Comparison of ENCODE assay signal across 25 mouse cellular contexts in the genomic region with DNA sequence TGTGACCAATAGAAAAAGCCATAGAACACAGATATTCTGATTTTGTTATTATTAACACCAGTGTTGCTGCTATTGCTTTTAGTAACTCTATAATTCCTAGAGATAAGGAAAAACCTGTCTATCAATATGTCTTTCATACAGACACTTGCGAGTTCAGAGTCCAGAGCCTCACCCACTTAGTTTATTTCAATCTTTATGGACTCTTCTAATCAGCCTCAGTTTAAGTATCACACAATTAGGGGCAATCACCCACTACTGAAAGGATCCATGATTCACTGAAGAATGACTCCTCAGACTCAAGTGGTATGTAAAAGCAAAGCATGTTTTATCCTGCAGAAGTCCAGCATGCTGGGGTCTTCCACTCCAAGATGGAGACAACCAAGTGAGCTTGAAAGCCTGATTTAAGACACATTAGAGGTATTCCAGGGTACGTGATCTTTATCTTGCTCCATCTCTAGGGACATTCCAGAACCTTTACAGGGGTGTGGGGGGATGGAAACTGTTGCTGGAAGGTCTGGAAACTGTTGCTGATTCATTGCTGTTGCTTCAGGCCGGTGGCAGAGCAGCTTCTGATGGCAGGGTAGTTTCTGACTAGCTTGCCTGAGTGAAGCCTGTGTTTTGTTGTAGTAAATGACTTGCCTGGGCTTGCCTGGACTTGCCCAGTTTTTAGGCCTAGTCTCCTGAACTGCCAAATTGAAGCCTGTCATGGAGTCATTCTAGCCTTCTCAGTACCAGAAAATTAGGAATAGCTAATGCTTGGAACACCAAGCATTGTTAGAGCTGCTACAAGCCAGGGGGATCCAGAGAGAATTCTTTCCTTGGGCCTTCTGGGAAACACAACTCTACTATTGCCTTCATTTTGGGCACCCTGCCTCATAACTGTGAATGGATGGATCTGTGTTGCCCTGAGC.
A peak's percentile ranks its signal among the peaks of the same experiment; 100 is the strongest.
DNase-seq lines count a peak whose midpoint lies in the region; ATAC-seq and TF ChIP-seq lines count a peak whose summit lies in the region.
"Had no signal": no experiment of that assay in that cellular context is flagged by ENCODE, and none has a peak within 500 bp of the region (broad histone marks: within the 10 kb centered on the region; RNA-seq: fewer than 3 reads in every experiment).

No protein-coding gene starts in this region.

- H3K36me3 ChIP-seq in midbrain, embryonic 11.5 days (ENCODE audit: control insufficient read depth, insufficient read depth, low read length): no peaks in the 10 kb centered on the region
- H3K36me3 ChIP-seq in midbrain, embryonic 14.5 days (ENCODE audit: control insufficient read depth, insufficient read depth, low read length): no peaks in the 10 kb centered on the region
- H3K36me3 ChIP-seq in ES-E14 (ENCODE audit: control insufficient read depth, insufficient read depth, low read length, poor library complexity, severe bottlenecking): no peaks in the 10 kb centered on the region
- no peaks in the 10 kb centered on the region for H3K36me3 ChIP-seq in small intestine, adult 2 months (ENCODE audit: control insufficient read depth, insufficient read depth, low read length)
- H3K36me3 ChIP-seq: forebrain, embryonic 12.5 days; heart, embryonic 13.5 days; hindbrain, embryonic 13.5 days; liver, embryonic 15.5 days; midbrain, embryonic 12.5 days had no signal

- no peaks in the 10 kb centered on the region for H3K9me3 ChIP-seq in midbrain, embryonic 11.5 days (ENCODE audit: control insufficient read depth, low read length)
- H3K9me3 ChIP-seq in midbrain, embryonic 14.5 days (ENCODE audit: control insufficient read depth, low read length): no peaks in the 10 kb centered on the region
- 0 out of 2 replicates have a peak, but pooled peaks cover 3% of the 10 kb centered on the region for H3K9me3 ChIP-seq in ES-E14 (ENCODE audit: control insufficient read depth, insufficient read depth, low read depth, low read length)
- H3K9me3 ChIP-seq: forebrain, embryonic 12.5 days; heart, embryonic 13.5 days; hindbrain, embryonic 13.5 days; liver, embryonic 15.5 days; midbrain, embryonic 12.5 days had no signal

- no peak for ATAC-seq in midbrain, embryonic 11.5 days (ENCODE audit: low FRiP score)
- no peak for ATAC-seq in midbrain, embryonic 14.5 days (ENCODE audit: low FRiP score, low TSS enrichment)
- ATAC-seq: activated CD4-positive, CD25-positive, alpha-beta regulatory T cell, adult 4 months had no signal

- no peak overlapping the region for H3K4me2 ChIP-seq in midbrain, embryonic 11.5 days
- no peak overlapping the region for H3K4me2 ChIP-seq in midbrain, embryonic 14.5 days (ENCODE audit: low read length)
- H3K4me2 ChIP-seq: forebrain, embryonic 12.5 days; heart, embryonic 13.5 days; hindbrain, embryonic 13.5 days; liver, embryonic 15.5 days; midbrain, embryonic 12.5 days had no signal

- DNase-seq in midbrain, embryonic 11.5 days (ENCODE audit: low spot score, missing footprints): peak; percentile 79
- DNase-seq in midbrain, embryonic 14.5 days: no peak
- no peak for DNase-seq in ES-E14 (ENCODE audit: low read depth, low spot score)
- no peak for DNase-seq in thymus, adult 18-20 months
- DNase-seq in lung, postnatal 36 days: no peak
- DNase-seq in retina, embryonic 14.5 days (ENCODE audit: low spot score): no peak
- DNase-seq: adrenal gland, adult 8-10 months; cerebellum, adult 18-20 months; cerebellum, postnatal 25 days; embryo, embryonic 11 days; heart, postnatal 14 days; kidney, adult 8-10 months; kidney, postnatal 25 days; liver; right cerebral cortex, postnatal 14 days; thymus, postnatal 14 days had no signal

- WGBS in midbrain, embryonic 11.5 days: 83% methylated on average over 3 of the region's 3 CpGs
- WGBS in midbrain, embryonic 14.5 days: 86% methylated on average over 3 of the region's 3 CpGs
- 42% methylated on average over 3 of the region's 3 CpGs for WGBS in small intestine, adult 2 months

- no peak overlapping the region for H3K4me3 ChIP-seq in midbrain, embryonic 11.5 days (ENCODE audit: low read depth, low read length)
- H3K4me3 ChIP-seq in midbrain, embryonic 14.5 days (replicated peaks; ENCODE audit: low read depth, low read length): no peak overlapping the region
- no peak overlapping the region for H3K4me3 ChIP-seq in ES-E14 (ENCODE audit: insufficient read depth in 1 of 2, low read depth in 1 of 2, low read length in 2 of 2, poor library complexity in 1 of 2, severe bottlenecking in 1 of 2)
- no peak overlapping the region for H3K4me3 ChIP-seq in embryonic fibroblast, embryonic 13.5 days (ENCODE audit: insufficient read depth, low read length)
- no peak overlapping the region for H3K4me3 ChIP-seq in small intestine, adult 2 months (ENCODE audit: low read depth, low read length)
- H3K4me3 ChIP-seq: erythroblast, embryonic 14.5 days; forebrain, embryonic 12.5 days; heart, embryonic 13.5 days; hindbrain, embryonic 13.5 days; liver, embryonic 15.5 days; midbrain, embryonic 12.5 days had no signal

- in situ Hi-C loops in ES-E14 (cut with MboI; ENCODE audit: low sequenced_read_pairs in 2 of 2, unreplicated experiment in 2 of 2): no loop called here

- no peak for TF ChIP-seq CTCF in embryonic fibroblast, embryonic 13.5 days (IDR thresholded peaks at IDR 0.05; ENCODE audit: borderline replicate concordance, insufficient read depth, low read length)
- no peak for TF ChIP-seq CTCF in small intestine, adult 2 months (IDR thresholded peaks at IDR 0.05; ENCODE audit: extremely low read depth, insufficient read length, insufficient replicate concordance, low read depth, low read length)

- TF ChIP-seq POLR2A in embryonic fibroblast, embryonic 13.5 days (IDR thresholded peaks at IDR 0.05; ENCODE audit: low read depth, low read length): no peak
- no peak for TF ChIP-seq POLR2A in small intestine, adult 2 months (IDR thresholded peaks at IDR 0.05; ENCODE audit: low read depth, low read length)

- H3K27me3 ChIP-seq in midbrain, embryonic 11.5 days (ENCODE audit: control insufficient read depth, insufficient read depth, low read length): no peaks in the 10 kb centered on the region
- no peaks in the 10 kb centered on the region for H3K27me3 ChIP-seq in midbrain, embryonic 14.5 days (ENCODE audit: control insufficient read depth, insufficient read depth, low read length)
- no peaks in the 10 kb centered on the region; the same call in 1 of the 2 replicates for H3K27me3 ChIP-seq in small intestine, adult 2 months (ENCODE audit: control insufficient read depth, insufficient read depth, low read length)
- H3K27me3 ChIP-seq: forebrain, embryonic 12.5 days; heart, embryonic 13.5 days; hindbrain, embryonic 13.5 days; liver, embryonic 15.5 days; midbrain, embryonic 12.5 days had no signal

- no peak overlapping the region for H3K27ac ChIP-seq in midbrain, embryonic 11.5 days (ENCODE audit: low read depth, low read length)
- H3K27ac ChIP-seq in midbrain, embryonic 14.5 days (replicated peaks; ENCODE audit: low read depth, low read length): no peak overlapping the region
- peak overlapping the region; percentile 44; the same call in 1 of the 2 replicates for H3K27ac ChIP-seq in ES-E14 (ENCODE audit: insufficient read depth, low read depth, low read length, poor library complexity, severe bottlenecking)
- peak overlapping the region; percentile 35; the same call in 1 of the 2 replicates for H3K27ac ChIP-seq in embryonic fibroblast, embryonic 13.5 days (ENCODE audit: insufficient read depth, low read length)
- H3K27ac ChIP-seq in small intestine, adult 2 months (ENCODE audit: insufficient read depth, low read depth, low read length): peak overlapping the region; percentile 84
- H3K27ac ChIP-seq: forebrain, embryonic 12.5 days; heart, embryonic 13.5 days; hindbrain, embryonic 13.5 days; liver, embryonic 15.5 days; midbrain, embryonic 12.5 days had no signal

- no peaks in the 10 kb centered on the region for H3K4me1 ChIP-seq in midbrain, embryonic 11.5 days (ENCODE audit: control insufficient read depth, insufficient read depth, low read length)
- no peaks in the 10 kb centered on the region for H3K4me1 ChIP-seq in midbrain, embryonic 14.5 days (ENCODE audit: control insufficient read depth, insufficient read depth, low read length)
- H3K4me1 ChIP-seq in ES-E14 (ENCODE audit: control insufficient read depth in 2 of 2, insufficient read depth in 2 of 2, low read length in 2 of 2, poor library complexity in 1 of 2): no peaks in the 10 kb centered on the region
- H3K4me1 ChIP-seq in embryonic fibroblast, embryonic 13.5 days (ENCODE audit: control insufficient read depth, insufficient read depth, low read length): peaks cover 2% of the 10 kb centered on the region; the same call in 1 of the 2 replicates
- H3K4me1 ChIP-seq in small intestine, adult 2 months (ENCODE audit: control insufficient read depth, insufficient read depth, insufficient read length, low read length): peaks cover 14% of the 10 kb centered on the region; the same call in 1 of the 2 replicates
- H3K4me1 ChIP-seq: forebrain, embryonic 12.5 days; heart, embryonic 13.5 days; hindbrain, embryonic 13.5 days; liver, embryonic 15.5 days; midbrain, embryonic 12.5 days had no signal

- no peak overlapping the region for H3K9ac ChIP-seq in midbrain, embryonic 11.5 days (ENCODE audit: low read length)
- no peak overlapping the region for H3K9ac ChIP-seq in midbrain, embryonic 14.5 days (replicated peaks; ENCODE audit: low read length)
- no peak overlapping the region for H3K9ac ChIP-seq in ES-E14 (ENCODE audit: insufficient read depth, low read depth, low read length, poor library complexity, severe bottlenecking)
- H3K9ac ChIP-seq: forebrain, embryonic 12.5 days; heart, embryonic 13.5 days; hindbrain, embryonic 13.5 days; liver, embryonic 15.5 days; midbrain, embryonic 12.5 days had no signal

TF ChIP-seq in ES-E14, 5 proteins besides CTCF, POLR2A, EP300 and RAD21:
- TF ChIP-seq ZC3H11A (IDR thresholded peaks at IDR 0.05; ENCODE audit: borderline replicate concordance, low read depth, low read length) (no peak), HCFC1 (IDR thresholded peaks at IDR 0.05; ENCODE audit: borderline replicate concordance, insufficient read depth, low read length) (no peak), MAFK (IDR thresholded peaks at IDR 0.05; ENCODE audit: insufficient read depth, low read depth, low read length) (no peak), ZNF384 (IDR thresholded peaks at IDR 0.05; ENCODE audit: low read depth, low read length) (no peak), CHD2 (IDR thresholded peaks at IDR 0.05; ENCODE audit: low read depth, low read length) (no peak)
TF ChIP-seq in ES-E14: peak in this region for 0.

Comparison
In these comparisons a context has a peak if more than half of its experiments do, and no peak if none do; other contexts are left out.
1. H3K27ac ChIP-seq: peak in ES-E14 (single experiment), embryonic fibroblast, embryonic 13.5 days (single experiment) and small intestine, adult 2 months (single experiment); none in midbrain, embryonic 11.5 days (single experiment) and midbrain, embryonic 14.5 days (single experiment).